In the genomic region with DNA sequence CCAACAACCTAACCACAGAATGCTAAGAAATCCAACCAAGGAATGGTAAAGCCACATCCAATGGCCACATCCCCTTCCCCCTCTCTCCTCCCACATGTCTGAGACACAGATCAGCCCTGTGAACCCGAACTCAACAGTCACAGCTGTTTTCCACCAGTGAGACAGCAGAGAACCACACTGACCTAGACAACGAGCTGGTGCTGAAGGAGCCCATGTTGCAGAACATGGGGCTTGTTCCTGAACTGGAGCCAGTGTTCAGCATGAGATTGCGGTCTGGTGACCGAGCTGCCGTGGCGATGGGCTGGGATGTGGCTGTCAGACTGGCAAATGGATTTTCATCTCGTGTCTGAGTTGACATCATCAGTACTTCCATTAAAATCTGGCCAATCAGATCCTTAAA, we compare ENCODE assay signal across 21 mouse cellular contexts. TPM values are rescaled to one million over a fixed set of nuclear protein-coding genes. Genes with fewer than 3 reads are reported as not detected.
DNase-seq lines count a peak whose midpoint lies in the region; ATAC-seq and TF ChIP-seq lines count a peak whose summit lies in the region.
"Had no signal": no experiment of that assay in that cellular context is flagged by ENCODE, and none has a peak within 500 bp of the region (broad histone marks: within the 10 kb centered on the region; RNA-seq: fewer than 3 reads in every experiment).

No protein-coding gene starts in this region.

- WGBS in kidney, postnatal 0 days = 60% methylated on average over 7 of the region's 7 CpGs

- peaks cover 38% of the 10 kb centered on the region for H3K36me3 ChIP-seq in kidney, postnatal 0 days (ENCODE audit: insufficient read depth, low read length)

- no peaks in the 10 kb centered on the region for H3K27me3 ChIP-seq in kidney, postnatal 0 days (ENCODE audit: insufficient read depth, low read length)
- H3K27me3 ChIP-seq: embryonic facial prominence, embryonic 12.5 days; forebrain, embryonic 13.5 days; heart, embryonic 15.5 days; neural tube, embryonic 13.5 days had no signal

- no peak overlapping the region for H3K9ac ChIP-seq in kidney, postnatal 0 days (ENCODE audit: low read depth, low read length)
- H3K9ac ChIP-seq: embryonic facial prominence, embryonic 12.5 days; forebrain, embryonic 13.5 days; heart, embryonic 15.5 days; liver, postnatal 0 days; neural tube, embryonic 13.5 days had no signal

- no peak for TF ChIP-seq CTCF in kidney, postnatal 0 days (IDR thresholded peaks at IDR 0.05; ENCODE audit: low read depth)

- H3K4me2 ChIP-seq in kidney, postnatal 0 days (ENCODE audit: low read length) = no peak overlapping the region
- H3K4me2 ChIP-seq: embryonic facial prominence, embryonic 12.5 days; forebrain, embryonic 13.5 days; heart, embryonic 15.5 days; liver, embryonic 11.5 days; neural tube, embryonic 13.5 days had no signal

- H3K9me3 ChIP-seq in kidney, postnatal 0 days (replicated peaks; ENCODE audit: low read length) = no peaks in the 10 kb centered on the region
- H3K9me3 ChIP-seq: embryonic facial prominence, embryonic 12.5 days; forebrain, embryonic 13.5 days; heart, embryonic 15.5 days; neural tube, embryonic 13.5 days had no signal

- no peak for ATAC-seq in kidney, postnatal 0 days (replicated peaks; ENCODE audit: low FRiP score, low read depth)
- ATAC-seq: forebrain, embryonic 13.5 days; hindbrain, embryonic 16.5 days; intestine, embryonic 16.5 days; liver, postnatal 0 days had no signal

- H3K4me1 ChIP-seq in kidney, postnatal 0 days (replicated peaks; ENCODE audit: insufficient read depth, low read length) = no peaks in the 10 kb centered on the region
- H3K4me1 ChIP-seq: forebrain, embryonic 13.5 days; heart, embryonic 15.5 days had no signal

- peak; percentile 29 to 34 for DNase-seq in cerebellum, postnatal 36 days
- DNase-seq in cerebellum, adult 11 months = no peak
- DNase-seq in kidney, postnatal 0 days (ENCODE audit: low spot score) = peak; percentile 55
- DNase-seq in kidney, adult 18-20 months = no peak
- DNase-seq in lung, postnatal 10 days = peak; percentile 49
- no peak for DNase-seq in lung, postnatal 36 days
- no peak for DNase-seq in natural killer cell, adult 2 months (ENCODE audit: low spot score in 2 of 2)
- DNase-seq: adrenal gland, postnatal 36 days; heart, postnatal 36 days; kidney, postnatal 14 days; liver, postnatal 0 days; midbrain, embryonic 14.5 days; retina, postnatal 1 day; thymus, postnatal 25 days had no signal

- H3K27ac ChIP-seq in kidney, postnatal 0 days = no peak overlapping the region
- H3K27ac ChIP-seq: embryonic facial prominence, embryonic 12.5 days; forebrain, embryonic 13.5 days; heart, embryonic 15.5 days; neural tube, embryonic 13.5 days had no signal

- no peak overlapping the region for H3K4me3 ChIP-seq in kidney, postnatal 0 days (replicated peaks; ENCODE audit: low read depth, low read length)
- H3K4me3 ChIP-seq: embryonic facial prominence, embryonic 12.5 days; forebrain, embryonic 13.5 days; heart, embryonic 15.5 days; neural tube, embryonic 13.5 days had no signal

RNA-seq across cellular contexts. Expression of a gene that starts 45.5 kb away (rescaled TPM):
- polyA plus RNA-seq in kidney, postnatal 0 days (2015; fragmentation: Nextera tagmentation; extraction: Ambion mirVana) = 26.9 and 28.8 TPM in 2 replicates

Comparison
In these comparisons a context has a peak if more than half of its experiments do, and no peak if none do; other contexts are left out.
1. DNase-seq: peak in cerebellum, postnatal 36 days (2 of 2), kidney, postnatal 0 days (single experiment) and lung, postnatal 10 days (single experiment); none in cerebellum, adult 11 months (single experiment), kidney, adult 18-20 months (single experiment), lung, postnatal 36 days (single experiment) and natural killer cell, adult 2 months (0 of 2).